Mouse (Mus musculus) neural tube, embryonic 11.5 days (tissue): ENCODE measurements around the gene Ano6. TPM values are rescaled to one million over a fixed set of nuclear protein-coding genes. Genes with fewer than 3 reads are reported as not detected.

Source experiments
- ATAC-seq: fragments of 200-750 bp; cut with Nextera tagmentation; 2 replicates; pipeline ENCODE4 v1.8.0; 2017; ENCODE audit warnings: moderate number of reproducible peaks, mild to moderate bottlenecking, moderate TSS enrichment, moderate library complexity; ENCODE audit not compliant: insufficient read depth, low FRiP score, low TSS enrichment
- DNase-seq: peaks from one replicate; pipeline ENCODE4 v3.0.0-alpha.2; 2015; ENCODE audit warnings: low spot score
- H3K27ac ChIP-seq: fragments of 300-500 bp; sonication (generic); 2 replicates; pipeline ENCODE4 v1.5.1; 2014; ENCODE audit warnings: low read depth, mild to moderate bottlenecking, low read length
- H3K27me3 ChIP-seq: fragments of 300-500 bp; sonication (generic); 2 replicates; pipeline ENCODE4 v1.6.1; 2014; ENCODE audit warnings: mild to moderate bottlenecking, low read length, mixed read lengths; ENCODE audit not compliant: control insufficient read depth, insufficient read depth
- H3K36me3 ChIP-seq: fragments of 300-500 bp; sonication (generic); 2 replicates; pipeline ENCODE4 v1.6.1; 2014; ENCODE audit warnings: mild to moderate bottlenecking, low read length, moderate library complexity, mixed read lengths; ENCODE audit not compliant: control insufficient read depth, insufficient read depth
- H3K4me1 ChIP-seq: fragments of 300-500 bp; sonication (generic); 2 replicates; pipeline ENCODE4 v1.6.1; 2014; ENCODE audit warnings: low read length, mixed read lengths; ENCODE audit not compliant: control insufficient read depth, insufficient read depth
- H3K4me2 ChIP-seq: fragments of 300-500 bp; sonication (generic); 2 replicates; pipeline ENCODE4 v1.6.1; 2014; ENCODE audit warnings: low read depth, mild to moderate bottlenecking, moderate library complexity
- H3K4me3 ChIP-seq: fragments of 300-500 bp; sonication (generic); 2 replicates; pipeline ENCODE4 v1.5.1; 2014; ENCODE audit warnings: low read depth, low read length
- H3K9ac ChIP-seq: fragments of 300-500 bp; sonication (generic); 2 replicates; pipeline ENCODE4 v1.6.1; 2014; ENCODE audit warnings: mild to moderate bottlenecking, low read length
- H3K9me3 ChIP-seq: fragments of 300-500 bp; sonication (generic); 2 replicates; pipeline ENCODE4 v1.6.1; 2016; ENCODE audit warnings: low read length; ENCODE audit not compliant: control insufficient read depth
- WGBS: fragments of 180-500 bp; shearing (Covaris S2); extraction: QIAGEN DNeasy Blood & Tissue Kit; methylation state at CpG from one replicate; pipeline ENCODE4 v1.1.7; 2014; 5-methylcytosine and 5-hydroxymethylcytosine counted together
- polyA plus RNA-seq: library from polyadenylated mRNA; unstranded; fragments of >200 nt; fragmentation: Nextera tagmentation; extraction: Ambion mirVana; gene quantifications from 2 replicates; pipeline ENCODE4 v1.2.1, GENCODE M21; 2014

The Ano6 gene
- polyA plus RNA-seq, 1 experiment from 2014 or later: 40.1 TPM

DNA sequence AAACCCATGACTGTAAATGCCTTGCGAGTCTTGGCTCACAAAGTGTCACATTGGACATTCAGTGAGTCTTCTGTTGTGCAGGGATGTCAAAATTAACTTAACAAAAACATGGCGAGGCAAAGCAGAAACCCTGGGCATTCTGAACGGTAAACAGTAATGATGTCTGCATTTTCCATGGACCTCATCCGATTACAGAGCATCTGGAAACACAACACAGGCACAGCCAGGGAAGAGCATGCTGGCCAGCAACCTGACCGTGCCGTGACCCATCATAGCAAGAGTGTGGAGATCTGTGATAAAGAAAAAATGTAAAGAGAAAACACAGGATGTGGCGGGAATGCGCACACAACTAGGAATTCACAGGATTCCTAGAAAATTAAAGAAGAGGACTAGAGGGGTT, 84.1 kb downstream of the Ano6 start:
- ATAC-seq (no peak), DNase-seq (no peak)
- WGBS: 90% methylated on average over 8 of the region's 8 CpGs
- Histone ChIP-seq H3K9ac (no peak overlapping the region), H3K36me3 (no peaks in the 10 kb centered on the region), H3K27me3 (no peaks in the 10 kb centered on the region), H3K9me3 (no peaks in the 10 kb centered on the region), H3K4me3 (no peak overlapping the region), H3K4me1 (no peaks in the 10 kb centered on the region), H3K4me2 (no peak overlapping the region), H3K27ac (no peak overlapping the region)

DNA sequence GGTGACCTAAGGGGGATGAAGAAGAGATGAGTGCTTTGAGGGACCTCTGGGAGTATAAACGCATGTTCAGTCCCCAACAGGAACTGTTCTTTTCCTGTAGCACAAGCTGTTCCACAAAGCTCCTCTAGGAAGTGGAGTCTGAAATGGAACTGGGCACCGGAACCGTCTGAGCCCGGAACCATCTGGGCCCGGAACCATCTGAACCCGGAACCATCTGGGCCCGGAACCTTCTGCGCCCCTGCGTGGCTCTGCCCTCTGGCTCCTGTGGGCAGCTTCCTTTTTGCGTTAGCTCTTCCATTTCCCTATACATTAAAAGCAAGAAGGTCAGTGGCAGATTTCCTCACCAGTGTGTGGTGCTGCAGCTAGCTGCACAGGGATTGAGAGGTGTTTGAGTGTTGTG, 85.3 kb downstream of the Ano6 start:
- DNase-seq (no peak), ATAC-seq (no peak)
- 91% methylated on average over 10 of the region's 10 CpGs for WGBS
- Histone ChIP-seq H3K4me3 (no peak overlapping the region), H3K4me2 (no peak overlapping the region), H3K27ac (no peak overlapping the region), H3K36me3 (no peaks in the 10 kb centered on the region), H3K4me1 (0 out of 2 replicates have a peak, but pooled peaks cover 4% of the 10 kb centered on the region), H3K9me3 (no peaks in the 10 kb centered on the region), H3K27me3 (no peaks in the 10 kb centered on the region), H3K9ac (no peak overlapping the region)

- DNase-seq (no peak), ATAC-seq (no peak)
- Histone ChIP-seq H3K9me3 (no peaks in the 10 kb centered on the region), H3K4me1 (0 out of 2 replicates have a peak, but pooled peaks cover 4% of the 10 kb centered on the region), H3K9ac (no peak overlapping the region), H3K4me2 (no peak overlapping the region), H3K27ac (no peak overlapping the region), H3K36me3 (no peaks in the 10 kb centered on the region), H3K4me3 (no peak overlapping the region), H3K27me3 (no peaks in the 10 kb centered on the region)
- WGBS: 44% methylated on average over 10 of the region's 10 CpGs
Measured at GRCm38 (mm10) chr15:95880616-95881151, 90.0 kb downstream of the Ano6 start.

- no peak overlapping the region for H3K27ac ChIP-seq
- no peaks in the 10 kb centered on the region for H3K9me3 ChIP-seq
- no peaks in the 10 kb centered on the region for H3K36me3 ChIP-seq
- no peak for DNase-seq
- H3K4me3 ChIP-seq: no peak overlapping the region
- no peaks in the 10 kb centered on the region for H3K27me3 ChIP-seq
- H3K9ac ChIP-seq: no peak overlapping the region
- H3K4me2 ChIP-seq: no peak overlapping the region
- H3K4me1 ChIP-seq: 0 out of 2 replicates have a peak, but pooled peaks cover 8% of the 10 kb centered on the region
- no peak for ATAC-seq
- 93% methylated on average over 4 of the region's 4 CpGs for WGBS
Measured at GRCm38 (mm10) chr15:95882436-95882835, 91.8 kb downstream of the Ano6 start.

DNA sequence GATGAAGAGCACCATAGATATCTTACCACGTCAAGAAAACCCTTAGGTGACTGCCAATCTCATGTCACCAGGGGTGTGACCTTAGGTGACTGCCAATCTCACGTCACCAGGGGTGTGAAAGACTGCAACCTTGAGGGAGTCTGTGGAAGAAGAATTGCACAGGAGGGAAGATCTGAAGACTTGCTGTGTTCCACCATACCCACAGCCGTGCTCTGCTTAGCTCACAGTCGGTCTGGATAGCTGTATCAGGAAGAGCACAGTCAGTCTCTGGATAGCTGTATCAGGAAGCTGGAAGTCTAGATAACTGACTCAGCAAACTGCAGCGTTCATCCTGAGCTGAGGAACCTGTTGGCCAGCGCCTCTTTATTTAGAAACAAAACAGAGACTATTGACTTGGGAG, 92.9 kb downstream of the Ano6 start:
- Histone ChIP-seq H3K27me3 (no peaks in the 10 kb centered on the region), H3K9ac (no peak overlapping the region), H3K9me3 (no peaks in the 10 kb centered on the region), H3K4me2 (no peak overlapping the region), H3K4me3 (no peak overlapping the region), H3K36me3 (no peaks in the 10 kb centered on the region), H3K27ac (no peak overlapping the region), H3K4me1 (0 out of 2 replicates have a peak, but pooled peaks cover 8% of the 10 kb centered on the region)
- 59% methylated on average over 6 of the region's 6 CpGs for WGBS
- ATAC-seq (no peak), DNase-seq (no peak)

GRCm38 (mm10) chr15:95884658-95885620, 94.3 kb downstream of the Ano6 start:
- Histone ChIP-seq H3K27ac (no peak overlapping the region), H3K4me1 (0 out of 2 replicates have a peak, but pooled peaks cover 8% of the 10 kb centered on the region), H3K4me3 (no peak overlapping the region), H3K36me3 (no peaks in the 10 kb centered on the region), H3K4me2 (no peak overlapping the region), H3K27me3 (no peaks in the 10 kb centered on the region), H3K9me3 (no peaks in the 10 kb centered on the region), H3K9ac (no peak overlapping the region)
- ATAC-seq (no peak), DNase-seq (no peak)
- 85% methylated on average over 10 of the region's 10 CpGs for WGBS

- H3K27ac ChIP-seq: no peak overlapping the region
- ATAC-seq: no peak
Measured at GRCm38 (mm10) chr15:95885953-95886820, 95.5 kb downstream of the Ano6 start.

GRCm38 (mm10) chr15:95887365-95887764, 96.7 kb downstream of the Ano6 start:
- H3K36me3 ChIP-seq: no peaks in the 10 kb centered on the region
- 0 out of 2 replicates have a peak, but pooled peaks cover 4% of the 10 kb centered on the region for H3K4me1 ChIP-seq
- no peaks in the 10 kb centered on the region for H3K27me3 ChIP-seq
- DNase-seq: no peak
- no peak overlapping the region for H3K27ac ChIP-seq
- no peak for ATAC-seq
- 32% methylated on average over 5 of the region's 5 CpGs for WGBS
- H3K4me3 ChIP-seq: no peak overlapping the region
- H3K9me3 ChIP-seq: no peaks in the 10 kb centered on the region
- H3K9ac ChIP-seq: no peak overlapping the region
- H3K4me2 ChIP-seq: no peak overlapping the region

More at GRCm38 (mm10) chr15:95885953-95886820, 95.5 kb downstream of the Ano6 start:
- no peak overlapping the region for H3K4me3 ChIP-seq
- WGBS: 77% methylated on average over 18 of the region's 18 CpGs
- 0 out of 2 replicates have a peak, but pooled peaks cover 4% of the 10 kb centered on the region for H3K4me1 ChIP-seq
- no peak overlapping the region for H3K4me2 ChIP-seq
- no peaks in the 10 kb centered on the region for H3K9me3 ChIP-seq
- no peak for DNase-seq
- no peaks in the 10 kb centered on the region for H3K36me3 ChIP-seq
- no peaks in the 10 kb centered on the region for H3K27me3 ChIP-seq
- no peak overlapping the region for H3K9ac ChIP-seq
